Mouse (Mus musculus) thymus, adult 18-20 months (tissue): ENCODE results near the gene Zfp708.
A peak's percentile ranks its signal among the peaks of the same experiment; 100 is the strongest.
"Not testable (repeated sequence)": the region's sequence is repeated elsewhere in the genome, so short reads cannot be mapped to it uniquely, and the experiment has no call there.

Source experiments
- DNase-seq, 2 experiments: peaks; one replicate each; pipeline ENCODE4 v3.0.0; 2022; ENCODE audit warnings: mixed read lengths in 2 of 2

Gene Zfp708

DNA sequence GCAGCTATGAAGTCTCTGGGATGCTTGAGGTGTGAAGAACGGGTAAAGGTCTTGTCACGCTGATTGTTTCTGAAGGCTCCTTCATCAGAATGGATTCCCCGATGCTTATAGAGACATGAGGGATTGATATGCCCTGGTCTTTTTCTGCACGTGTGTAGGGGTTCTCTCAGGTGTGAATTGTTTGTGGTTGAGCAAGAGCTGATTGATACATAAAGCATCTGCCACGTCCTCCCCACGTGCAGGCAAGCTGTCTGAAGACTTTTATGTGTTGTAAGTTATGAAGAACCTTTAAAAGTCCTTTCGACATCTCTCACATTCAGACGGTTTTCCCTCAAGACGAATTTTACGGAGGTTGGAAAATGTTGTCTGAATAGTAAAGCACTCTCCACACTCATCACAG, at the start of gene Zfp708:
Zfp708 (minus strand) TSS at position 101 of the 400 bp plus-strand sequence.
- no peak for DNase-seq

DNA sequence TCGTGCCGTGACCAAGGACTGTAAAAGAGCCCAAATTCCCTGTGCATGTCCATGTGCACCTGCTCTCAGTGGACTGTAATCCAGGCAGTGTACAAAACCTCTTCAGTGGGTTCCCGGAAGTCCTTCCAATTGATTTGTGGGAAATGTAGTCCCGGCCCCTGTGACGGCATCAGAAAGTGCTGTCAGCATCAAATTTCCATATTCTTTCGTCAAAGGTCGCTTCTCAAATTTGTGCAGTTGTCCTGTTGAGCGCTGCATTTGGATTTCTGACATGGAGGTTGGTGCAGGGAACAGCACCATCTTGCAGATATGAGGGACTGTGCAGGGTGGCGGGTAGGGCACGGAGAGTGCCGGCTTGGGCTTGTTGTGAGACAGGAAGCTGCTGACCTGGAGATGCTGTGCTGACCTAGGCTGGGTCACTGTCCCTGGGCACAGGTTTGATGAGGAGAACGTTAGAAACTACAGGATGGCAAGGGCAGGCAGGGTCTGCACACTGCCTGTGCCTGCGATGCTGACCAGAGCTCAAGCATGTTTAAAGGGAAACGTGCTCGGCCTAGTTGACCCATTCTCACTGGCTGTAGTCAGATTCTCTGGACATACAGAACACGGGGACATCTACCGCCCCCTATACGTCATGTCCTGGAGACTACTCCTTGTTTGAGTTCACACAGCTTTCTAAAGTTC, 30.4 kb upstream of the Zfp708 start:
- peak; percentile 51 to 62 for DNase-seq

DNA sequence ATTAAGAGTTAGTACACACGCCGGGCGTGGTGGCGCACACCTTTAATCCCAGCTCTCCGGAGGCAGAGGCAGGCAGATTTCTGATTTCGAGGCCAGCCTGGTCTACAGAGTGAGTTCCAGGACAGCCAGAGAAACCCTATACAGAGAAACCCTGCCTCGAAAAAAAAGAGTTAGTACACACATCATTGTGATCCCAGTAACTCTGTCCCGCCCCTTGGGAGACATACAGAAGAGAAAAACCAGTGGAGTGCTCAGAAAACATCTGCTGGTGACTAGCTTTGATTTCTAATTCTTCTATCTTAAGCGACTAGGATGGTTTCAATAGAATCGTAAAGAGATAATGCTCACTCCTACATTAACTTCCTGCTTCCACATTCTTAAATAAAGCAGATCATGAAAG, 29.7 kb upstream of the Zfp708 start:
- not testable (repeated sequence) for DNase-seq

DNA sequence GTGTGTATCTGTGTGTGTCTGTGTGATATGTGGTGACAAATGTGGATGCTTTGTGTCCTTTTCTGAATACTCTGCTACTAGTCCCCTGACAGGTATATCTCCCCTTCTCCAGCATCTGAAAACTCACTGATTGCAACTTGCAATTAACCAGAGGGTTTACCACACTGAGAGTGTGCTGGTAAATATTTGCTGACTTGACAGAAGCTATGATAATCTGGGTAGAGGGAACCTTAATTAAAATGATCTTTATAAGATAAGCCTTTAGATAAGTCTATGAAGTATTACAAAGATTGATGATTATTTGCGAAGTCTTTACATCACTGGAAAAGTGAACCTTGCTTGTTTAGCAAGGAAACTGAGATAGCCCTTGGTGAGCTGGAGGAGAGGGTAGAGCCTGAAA, 26.7 kb upstream of the Zfp708 start:
- DNase-seq = no peak

GRCm38 (mm10) chr13:67121360-67121759, 23.6 kb upstream of the Zfp708 start, which contains the start of gene Zfp759:
Gene Zfp759 (plus strand): TSS chr13:67121660.
- not testable (repeated sequence) for DNase-seq

DNA sequence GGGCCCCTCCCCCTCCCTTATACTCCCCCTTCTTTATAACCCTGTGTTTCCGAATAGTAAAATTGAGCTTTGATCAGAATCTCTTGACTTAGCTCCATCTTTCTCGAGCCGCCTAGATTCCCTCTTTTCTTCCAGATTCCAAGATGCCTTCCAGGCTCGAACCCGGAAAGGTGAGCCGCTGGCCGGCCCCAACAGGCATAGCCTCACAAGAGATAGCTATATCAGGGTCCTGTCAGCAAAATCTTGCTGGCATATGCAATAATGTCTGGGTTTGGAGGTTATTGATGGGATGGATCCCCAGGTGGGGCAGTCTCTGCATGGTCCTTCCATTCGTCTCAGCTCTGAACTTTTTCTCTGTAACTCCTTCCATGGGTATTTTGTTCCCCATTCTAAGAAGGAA, 18.4 kb upstream of the Zfp708 start, which contains the start of gene Rslcan18:
Rslcan18 (minus strand) TSS at position 101 of the 400 bp plus-strand sequence.
- DNase-seq = not testable (repeated sequence)

- no peak for DNase-seq
These were observed 15.5 kb upstream of the Zfp708 start for GRCm38 (mm10) chr13:67113287-67113686.

DNA sequence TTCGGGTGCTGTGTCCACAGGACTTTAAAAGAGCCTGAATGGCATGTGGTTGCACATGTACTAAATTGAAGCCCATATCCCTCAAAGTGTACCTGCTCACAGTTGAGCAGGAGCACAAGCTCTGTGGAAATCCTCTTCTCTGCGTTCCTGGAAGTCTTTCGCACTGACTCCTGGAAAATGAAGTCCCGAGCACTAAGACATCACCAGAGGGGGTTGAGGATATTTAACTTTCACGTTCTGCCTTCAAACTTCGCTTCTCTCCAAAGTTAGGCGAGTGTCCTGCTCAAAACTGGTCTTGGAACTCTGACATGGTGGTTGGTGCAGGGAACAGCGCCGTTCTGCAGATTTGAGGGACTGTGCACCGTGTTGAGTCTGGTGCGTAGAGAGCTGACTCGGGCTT, 14.3 kb upstream of the Zfp708 start:
- no peak for DNase-seq

- DNase-seq = peak; percentile 36 to 56
These were observed 11.0 kb upstream of the Zfp708 start for GRCm38 (mm10) chr13:67108821-67109206.

GRCm38 (mm10) chr13:67108194-67108820, 10.5 kb upstream of the Zfp708 start, which contains the start of gene Gm28557:
Gene Gm28557 (minus strand): TSS chr13:67108604.
- DNase-seq = peak; percentile 71 to 88

GRCm38 (mm10) chr13:67107681-67108080, 9.9 kb upstream of the Zfp708 start:
- DNase-seq = no peak

DNA sequence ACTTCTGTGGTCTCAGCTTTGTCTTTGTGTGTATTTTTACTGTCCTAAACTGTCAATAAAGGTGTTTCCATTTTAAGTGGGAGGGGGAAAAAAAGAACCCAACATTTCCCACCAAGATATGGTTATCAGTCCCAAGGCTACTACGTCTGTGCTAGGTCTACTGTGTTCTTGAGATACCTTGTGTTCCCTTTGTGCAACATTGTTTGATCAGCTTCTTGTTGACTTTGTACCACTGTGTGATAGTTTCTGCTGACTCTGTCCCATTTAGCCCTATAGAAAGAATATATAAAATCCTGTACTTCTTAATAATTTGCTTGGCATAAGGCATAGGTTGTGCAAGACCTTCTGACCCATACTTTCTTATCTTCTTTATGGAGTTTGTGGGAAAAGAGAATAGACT, 7.6 kb downstream of the Zfp708 start:
- no peak for DNase-seq

- DNase-seq = no peak
These were observed 15.8 kb downstream of the Zfp708 start for GRCm38 (mm10) chr13:67081946-67082345.

DNA sequence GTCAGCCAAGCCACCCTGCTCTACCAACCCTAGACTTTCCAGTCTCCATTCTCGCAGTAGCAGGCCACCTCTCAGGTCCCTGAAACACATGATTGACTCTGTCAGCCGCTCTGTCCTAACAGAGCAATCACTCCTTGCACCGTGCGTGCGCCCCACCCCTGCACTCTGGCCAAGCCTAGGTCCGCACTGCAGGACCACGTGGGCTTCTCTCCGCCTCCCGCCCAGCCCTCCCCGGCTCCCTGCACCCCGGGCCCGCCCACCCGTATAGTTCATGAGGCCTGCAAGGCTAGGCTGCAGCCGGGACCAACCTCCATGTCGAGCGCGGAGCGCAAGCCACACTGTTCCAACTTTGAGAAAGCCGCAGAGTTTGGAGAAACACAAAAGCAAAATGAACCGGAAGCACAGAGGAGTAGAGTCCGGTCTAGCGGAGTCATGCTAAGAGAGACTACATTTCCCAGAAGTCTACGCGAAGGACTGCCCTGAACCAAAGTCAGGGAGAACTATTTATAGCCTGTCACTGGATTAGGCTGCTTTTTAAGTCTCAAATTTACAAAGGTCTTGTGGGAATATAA, 16.5 kb downstream of the Zfp708 start:
- DNase-seq = peak; percentile 42 to 56

- DNase-seq = no peak
These were observed 20.5 kb downstream of the Zfp708 start for GRCm38 (mm10) chr13:67077244-67077643.

DNA sequence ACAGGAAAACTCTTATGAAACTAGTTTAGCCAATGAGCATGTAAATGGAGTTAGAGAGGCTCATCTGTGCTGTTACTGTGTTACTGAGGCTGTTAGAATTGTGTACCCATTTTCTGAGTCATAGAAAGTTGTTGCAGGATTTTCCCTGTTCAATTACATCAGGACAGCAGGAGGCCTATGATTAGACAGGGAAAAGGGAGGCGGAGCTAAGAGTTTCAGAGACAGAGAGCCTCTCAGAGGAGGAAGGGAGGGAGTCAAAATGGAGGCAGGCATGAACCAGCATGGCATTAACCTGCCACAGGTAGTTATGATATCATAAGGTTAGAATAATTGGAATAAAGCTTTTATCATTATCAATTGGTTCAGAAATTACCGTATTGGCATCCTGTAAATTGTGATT, 25.0 kb downstream of the Zfp708 start:
- DNase-seq = no peak

DNA sequence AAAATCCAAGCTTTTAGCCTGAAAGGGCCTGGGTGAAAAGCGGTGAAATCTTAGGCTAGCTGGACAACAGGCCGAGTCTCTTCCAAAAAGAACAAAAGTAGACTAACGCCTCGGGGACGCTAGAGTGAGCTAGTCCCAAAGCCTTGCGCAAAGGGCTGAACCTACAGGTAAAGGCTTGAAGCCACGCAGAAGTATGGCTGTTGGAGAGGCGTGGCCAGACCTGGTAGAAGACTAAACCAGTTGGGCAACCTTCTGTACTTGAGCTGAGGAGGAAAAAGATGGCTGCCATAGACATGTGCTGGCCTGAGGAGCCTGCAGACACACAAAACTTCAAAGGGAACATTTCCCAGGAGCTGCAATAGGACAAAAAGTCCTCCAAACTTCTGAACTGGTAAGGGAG, 32.4 kb downstream of the Zfp708 start:
- no peak for DNase-seq

DNA sequence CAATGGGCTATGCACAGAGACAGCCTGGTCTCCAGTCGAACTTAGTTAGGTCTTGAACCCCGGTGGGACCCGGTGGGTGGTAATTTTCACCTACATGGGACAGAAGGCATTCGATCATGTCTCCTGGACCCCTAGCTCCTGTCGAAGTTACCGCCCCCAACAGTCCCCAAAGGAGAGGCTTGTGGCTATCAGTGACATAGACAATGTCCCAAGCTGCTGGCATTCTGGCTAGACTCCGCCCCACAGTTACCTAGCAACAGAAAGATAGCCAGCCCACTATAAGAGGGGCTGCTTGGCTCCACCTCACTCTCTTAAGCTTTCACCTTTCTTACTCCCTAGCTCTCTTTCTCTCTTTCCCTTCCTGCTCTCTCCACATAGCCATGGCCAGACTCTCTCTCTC, 35.3 kb downstream of the Zfp708 start:
- DNase-seq = no peak

DNA sequence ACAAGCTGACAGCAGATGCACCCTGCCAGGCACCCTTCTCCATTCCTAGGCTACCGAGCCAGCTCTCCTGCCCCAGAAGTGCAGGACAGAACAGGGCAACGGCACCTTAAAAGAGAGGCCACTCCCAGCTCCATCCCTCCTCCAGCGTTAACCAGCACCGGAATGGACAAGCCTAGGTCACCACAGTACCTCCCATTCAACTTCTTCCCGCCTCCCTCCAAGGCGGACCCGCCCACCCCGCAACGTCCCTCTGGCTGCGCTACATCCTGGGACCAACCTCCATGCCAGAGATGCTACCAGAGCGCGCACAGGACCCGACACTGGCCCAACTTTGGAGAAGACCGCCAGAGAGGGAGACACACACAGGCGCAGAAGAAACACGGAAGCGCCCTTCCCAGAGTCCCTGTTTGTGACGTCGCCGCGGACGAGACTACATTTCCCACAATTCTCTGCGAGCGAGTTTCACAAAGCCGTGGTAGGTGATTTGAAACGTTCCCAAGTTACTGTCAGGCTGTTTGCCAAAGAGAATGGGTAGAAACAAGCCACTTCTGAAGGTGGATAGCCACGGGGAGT, 36.9 kb downstream of the Zfp708 start, which contains the start of gene Zfp712:
Zfp712 (minus strand) TSS at position 385 of the 573 bp plus-strand sequence.
- peak; percentile 77 to 85 for DNase-seq

DNA sequence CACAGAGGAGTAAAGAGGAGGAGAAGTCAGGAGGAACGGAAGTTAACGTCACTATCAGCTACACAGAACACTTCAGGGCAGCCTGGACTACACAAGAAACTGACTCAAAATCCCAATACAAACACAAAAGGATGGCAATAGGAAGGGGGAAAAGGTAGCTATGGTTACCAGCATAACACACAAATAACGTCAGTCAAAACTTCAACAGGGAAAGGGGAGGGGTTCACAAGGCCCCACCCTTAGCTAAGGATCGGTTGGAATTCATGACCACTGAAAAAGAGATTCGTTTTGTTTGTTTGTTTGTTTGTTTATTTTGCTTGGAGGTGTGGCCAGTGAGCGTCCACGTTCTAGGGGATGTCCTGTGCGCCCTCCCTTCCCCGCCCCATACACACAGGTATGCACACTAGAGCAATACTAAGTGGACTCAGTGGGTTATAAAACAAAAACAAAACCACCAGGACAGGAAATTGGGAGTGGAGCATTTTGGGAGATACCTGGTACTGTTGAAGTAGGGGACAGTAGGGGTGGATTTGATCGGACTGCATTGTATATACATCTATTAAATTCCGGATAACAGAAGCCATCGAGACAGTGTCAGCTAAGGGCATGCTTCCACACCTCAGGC, 37.5 kb downstream of the Zfp708 start:
- DNase-seq = no peak
